Mouse (Mus musculus) neural tube, embryonic 11.5 days (tissue): ENCODE results near the gene Hsd17b1. TPM values are rescaled to one million over a fixed set of nuclear protein-coding genes. Genes with fewer than 3 reads are reported as not detected.

Experiments used
- ATAC-seq: fragments of 200-750 bp; cut with Nextera tagmentation; 2 replicates; pipeline ENCODE4 v1.8.0; 2017; ENCODE audit warnings: moderate number of reproducible peaks, mild to moderate bottlenecking, moderate TSS enrichment, moderate library complexity; ENCODE audit not compliant: insufficient read depth, low FRiP score, low TSS enrichment
- DNase-seq: peaks from one replicate; pipeline ENCODE4 v3.0.0-alpha.2; 2015; ENCODE audit warnings: low spot score
- H3K27ac ChIP-seq: fragments of 300-500 bp; sonication (generic); 2 replicates; pipeline ENCODE4 v1.5.1; 2014; ENCODE audit warnings: low read depth, mild to moderate bottlenecking, low read length
- H3K27me3 ChIP-seq: fragments of 300-500 bp; sonication (generic); 2 replicates; pipeline ENCODE4 v1.6.1; 2014; ENCODE audit warnings: mild to moderate bottlenecking, low read length, mixed read lengths; ENCODE audit not compliant: control insufficient read depth, insufficient read depth
- H3K36me3 ChIP-seq: fragments of 300-500 bp; sonication (generic); 2 replicates; pipeline ENCODE4 v1.6.1; 2014; ENCODE audit warnings: mild to moderate bottlenecking, low read length, moderate library complexity, mixed read lengths; ENCODE audit not compliant: control insufficient read depth, insufficient read depth
- H3K4me1 ChIP-seq: fragments of 300-500 bp; sonication (generic); 2 replicates; pipeline ENCODE4 v1.6.1; 2014; ENCODE audit warnings: low read length, mixed read lengths; ENCODE audit not compliant: control insufficient read depth, insufficient read depth
- H3K4me2 ChIP-seq: fragments of 300-500 bp; sonication (generic); 2 replicates; pipeline ENCODE4 v1.6.1; 2014; ENCODE audit warnings: low read depth, mild to moderate bottlenecking, moderate library complexity
- H3K4me3 ChIP-seq: fragments of 300-500 bp; sonication (generic); 2 replicates; pipeline ENCODE4 v1.5.1; 2014; ENCODE audit warnings: low read depth, low read length
- H3K9ac ChIP-seq: fragments of 300-500 bp; sonication (generic); 2 replicates; pipeline ENCODE4 v1.6.1; 2014; ENCODE audit warnings: mild to moderate bottlenecking, low read length
- H3K9me3 ChIP-seq: fragments of 300-500 bp; sonication (generic); 2 replicates; pipeline ENCODE4 v1.6.1; 2016; ENCODE audit warnings: low read length; ENCODE audit not compliant: control insufficient read depth
- WGBS: fragments of 180-500 bp; shearing (Covaris S2); extraction: QIAGEN DNeasy Blood & Tissue Kit; methylation state at CpG from one replicate; pipeline ENCODE4 v1.1.7; 2014; 5-methylcytosine and 5-hydroxymethylcytosine counted together
- polyA plus RNA-seq: library from polyadenylated mRNA; unstranded; fragments of >200 nt; fragmentation: Nextera tagmentation; extraction: Ambion mirVana; gene quantifications from 2 replicates; pipeline ENCODE4 v1.2.1, GENCODE M21; 2014

Hsd17b1 gene
- polyA plus RNA-seq, 1 experiment from 2014 or later = not detected

GRCm38 (mm10) chr11:101079746-101080145 is 1.5 kb downstream of the Hsd17b1 start:
- Histone ChIP-seq H3K36me3 (no peaks in the 10 kb centered on the region), H3K9me3 (no peaks in the 10 kb centered on the region), H3K4me3 (no peak overlapping the region), H3K9ac (no peak overlapping the region), H3K4me2 (no peak overlapping the region), H3K27me3 (peaks cover 40% of the 10 kb centered on the region), H3K4me1 (peaks cover 11% of the 10 kb centered on the region), H3K27ac (no peak overlapping the region)
- ATAC-seq (no peak), DNase-seq (no peak)
- WGBS = 4% methylated on average over 23 of the region's 27 CpGs

DNA sequence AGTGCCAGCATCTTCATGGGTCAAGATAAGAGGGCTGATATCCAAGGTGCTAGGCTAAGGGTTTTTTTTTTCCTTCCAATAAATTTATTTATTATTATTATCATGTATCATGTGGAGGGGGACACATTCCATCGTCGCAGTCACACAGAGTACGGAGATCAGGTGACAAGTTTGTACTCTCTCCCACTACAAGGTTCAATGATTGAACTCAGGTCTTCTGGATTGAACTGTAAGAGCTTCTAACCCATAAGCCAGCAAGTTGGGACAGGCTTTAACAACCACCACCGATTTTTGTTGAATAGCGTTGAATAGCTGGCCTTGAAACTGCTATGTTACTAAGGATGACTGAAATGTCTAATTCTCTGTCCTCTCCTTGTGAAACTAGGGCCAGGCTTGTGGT is 2.2 kb downstream of the Hsd17b1 start:
- Histone ChIP-seq H3K4me2 (no peak overlapping the region), H3K9me3 (no peaks in the 10 kb centered on the region), H3K27me3 (peaks cover 40% of the 10 kb centered on the region), H3K9ac (no peak overlapping the region), H3K27ac (no peak overlapping the region), H3K36me3 (no peaks in the 10 kb centered on the region), H3K4me3 (no peak overlapping the region), H3K4me1 (peaks cover 11% of the 10 kb centered on the region)
- DNase-seq (no peak), ATAC-seq (no peak)
- 61% methylated on average over 5 of the region's 5 CpGs for WGBS

- WGBS = 6% methylated on average over 10 of the region's 10 CpGs
- peak overlapping the region; percentile 85 for H3K4me3 ChIP-seq
- peaks cover 40% of the 10 kb centered on the region for H3K27me3 ChIP-seq
- H3K4me1 ChIP-seq = peaks cover 17% of the 10 kb centered on the region
- no peaks in the 10 kb centered on the region for H3K36me3 ChIP-seq
- no peaks in the 10 kb centered on the region for H3K9me3 ChIP-seq
- peak overlapping the region; percentile 98 for H3K4me2 ChIP-seq
- no peak for DNase-seq
- no peak for ATAC-seq
- peak overlapping the region; percentile 89; the same call in 1 of the 2 replicates for H3K9ac ChIP-seq
- 0 out of 2 replicates have a peak overlapping the region, but pooled peaks have one; percentile 87 for H3K27ac ChIP-seq
Measured at GRCm38 (mm10) chr11:101081659-101082058, 3.4 kb downstream of the Hsd17b1 start.

- H3K9me3 ChIP-seq = no peaks in the 10 kb centered on the region
- H3K4me2 ChIP-seq = peak within 1 kb of the TSS; percentile 98
- H3K27ac ChIP-seq = peak within 1 kb of the TSS; percentile 87
- WGBS = under 1% methylated on average over 51 of the region's 51 CpGs
- DNase-seq (peak; percentile 89), ATAC-seq (peak; percentile 79)
- H3K4me3 ChIP-seq = peak within 1 kb of the TSS; percentile 85
- H3K9ac ChIP-seq = peak within 1 kb of the TSS; percentile 89
- peaks cover 20% of the 10 kb centered on the region for H3K4me1 ChIP-seq
- no peaks in the 10 kb centered on the region for H3K36me3 ChIP-seq
- H3K27me3 ChIP-seq = peaks cover 39% of the 10 kb centered on the region
Measured at GRCm38 (mm10) chr11:101082208-101083082, 4.2 kb downstream of the Hsd17b1 start, which contains the start of gene Coasy. Gene Coasy (plus strand): TSS chr11:101082565.

- H3K9ac ChIP-seq = peak overlapping the region; percentile 89
- peaks cover 31% of the 10 kb centered on the region for H3K27me3 ChIP-seq
- H3K4me1 ChIP-seq = peaks cover 25% of the 10 kb centered on the region
- no peaks in the 10 kb centered on the region for H3K9me3 ChIP-seq
- H3K36me3 ChIP-seq = no peaks in the 10 kb centered on the region
- H3K4me2 ChIP-seq = peak overlapping the region; percentile 98
- H3K27ac ChIP-seq = peak overlapping the region; percentile 87
- peak overlapping the region; percentile 85 for H3K4me3 ChIP-seq
- 0 out of 2 replicates have a peak, but pooled peaks have one; percentile 9 for ATAC-seq
- DNase-seq = no peak
- WGBS = 37% methylated on average over 19 of the region's 19 CpGs
Measured at GRCm38 (mm10) chr11:101083083-101083697, 5.0 kb downstream of the Hsd17b1 start.

- Histone ChIP-seq H3K4me3 (no peak overlapping the region), H3K36me3 (no peaks in the 10 kb centered on the region), H3K27ac (no peak overlapping the region), H3K27me3 (peaks cover 21% of the 10 kb centered on the region), H3K9ac (no peak overlapping the region), H3K4me1 (peaks cover 25% of the 10 kb centered on the region), H3K9me3 (no peaks in the 10 kb centered on the region), H3K4me2 (no peak overlapping the region)
- ATAC-seq (no peak), DNase-seq (no peak)
- WGBS = 85% methylated on average over 14 of the region's 14 CpGs
Measured at GRCm38 (mm10) chr11:101084246-101084645, 6.0 kb downstream of the Hsd17b1 start.

DNA sequence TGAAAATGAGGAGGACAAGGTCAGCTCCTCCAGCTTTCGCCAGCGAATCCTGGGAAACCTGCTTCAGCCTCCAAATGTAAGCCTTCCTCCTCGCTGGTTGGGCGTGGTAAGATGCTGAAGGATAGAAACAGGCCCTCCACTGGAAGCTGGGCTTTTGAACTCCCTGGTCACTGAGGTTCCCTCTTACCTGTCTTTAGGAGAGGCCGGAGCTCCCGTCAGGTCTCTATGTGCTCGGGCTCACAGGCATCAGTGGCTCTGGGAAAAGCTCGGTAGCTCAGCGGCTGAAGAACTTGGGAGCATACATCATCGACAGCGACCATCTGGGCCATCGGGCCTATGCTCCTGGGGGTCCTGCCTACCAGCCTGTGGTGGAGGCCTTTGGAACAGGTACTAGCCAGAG is 6.6 kb downstream of the Hsd17b1 start:
- no peak overlapping the region for H3K27ac ChIP-seq
- no peak overlapping the region for H3K4me3 ChIP-seq
- ATAC-seq (no peak), DNase-seq (no peak)
- H3K36me3 ChIP-seq = 0 out of 2 replicates have a peak, but pooled peaks cover under 1% of the 10 kb centered on the region
- H3K9ac ChIP-seq = no peak overlapping the region
- peaks cover 25% of the 10 kb centered on the region for H3K4me1 ChIP-seq
- no peaks in the 10 kb centered on the region for H3K9me3 ChIP-seq
- no peak overlapping the region for H3K4me2 ChIP-seq
- H3K27me3 ChIP-seq = peaks cover 15% of the 10 kb centered on the region
- 93% methylated on average over 12 of the region's 12 CpGs for whole genome bisulfite sequencing

GRCm38 (mm10) chr11:101085617-101086322 is 7.6 kb downstream of the Hsd17b1 start:
- Histone ChIP-seq H3K9me3 (no peaks in the 10 kb centered on the region), H3K4me3 (no peak overlapping the region), H3K27me3 (peaks cover 5% of the 10 kb centered on the region), H3K9ac (no peak overlapping the region), H3K36me3 (peaks cover 7% of the 10 kb centered on the region), H3K27ac (no peak overlapping the region), H3K4me1 (peaks cover 25% of the 10 kb centered on the region), H3K4me2 (no peak overlapping the region)
- 94% methylated on average over 18 of the region's 18 CpGs for WGBS
- no peak for DNase-seq
- ATAC-seq = no peak
